Mouse (Mus musculus): ENCODE results near the gene Gm48551. TPM values are rescaled to one million over a fixed set of nuclear protein-coding genes. Genes with fewer than 3 reads are reported as not detected.

The Gm48551 gene
- polyA plus RNA-seq, 1 experiment from 2014 or later: 8.8 TPM

DNA sequence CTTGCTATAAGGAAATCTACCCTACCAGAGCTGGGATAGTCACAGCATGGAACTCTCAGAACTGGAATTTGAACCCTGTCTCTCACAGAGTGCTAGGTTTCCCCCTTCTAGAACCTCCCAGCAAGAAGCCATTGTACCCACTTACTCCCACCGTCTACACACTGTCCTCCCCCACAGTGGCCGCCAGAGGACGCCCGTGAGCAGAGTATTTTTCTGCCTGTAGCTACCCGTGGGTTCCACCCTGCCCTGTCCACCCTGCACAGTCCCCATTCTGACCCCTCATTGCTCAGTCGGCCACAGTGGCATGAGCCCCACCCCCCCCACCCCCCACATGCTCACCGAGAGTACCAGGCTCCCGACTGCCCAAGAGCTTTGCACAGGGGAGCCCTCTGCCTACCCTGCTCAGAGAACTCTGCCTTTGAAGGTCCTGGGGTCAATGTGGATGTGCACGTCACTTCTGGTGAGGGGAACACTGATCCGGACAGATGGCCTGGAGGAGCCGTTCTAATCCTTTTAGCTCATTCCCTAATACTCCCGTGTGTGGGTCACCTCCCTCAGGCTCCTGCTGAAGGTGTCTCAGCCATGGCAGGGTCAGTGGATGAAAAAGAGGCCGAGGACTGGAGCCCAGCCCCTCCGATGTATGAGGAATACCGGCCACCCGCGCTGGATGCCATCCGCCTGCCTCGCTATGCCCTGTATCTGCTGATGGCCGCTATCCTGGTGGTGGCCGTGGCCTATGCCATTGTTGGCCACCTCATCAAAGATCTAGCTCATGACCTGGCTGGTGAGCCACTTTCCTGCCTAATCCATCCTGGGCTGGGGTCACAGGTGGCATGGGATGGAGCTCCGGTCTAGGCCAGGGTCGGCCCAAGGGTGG lies 5.8 kb downstream of the Gm48551 start:
- peaks cover 17% of the 10 kb centered on the region for H3K36me3 ChIP-seq (ENCODE audit: control insufficient read depth, insufficient read depth)
- H3K4me3 ChIP-seq (replicated peaks; ENCODE audit: low read length): no peak overlapping the region
- no peak overlapping the region for H3K27ac ChIP-seq (ENCODE audit: low read length)
- H3K4me1 ChIP-seq (replicated peaks; ENCODE audit: control insufficient read depth, insufficient read depth, low read length): peaks cover 17% of the 10 kb centered on the region
- no peak overlapping the region for H3K4me2 ChIP-seq (ENCODE audit: low read length)
- H3K9me3 ChIP-seq (ENCODE audit: control insufficient read depth, low read length): no peaks in the 10 kb centered on the region
- 63% methylated on average over 23 of the region's 23 CpGs for WGBS
- no peaks in the 10 kb centered on the region for H3K27me3 ChIP-seq (replicated peaks; ENCODE audit: control insufficient read depth, insufficient read depth, low read length)
- H3K9ac ChIP-seq (replicated peaks; ENCODE audit: low read depth, low read length): no peak overlapping the region
- peak; percentile 65 for ATAC-seq

DNA sequence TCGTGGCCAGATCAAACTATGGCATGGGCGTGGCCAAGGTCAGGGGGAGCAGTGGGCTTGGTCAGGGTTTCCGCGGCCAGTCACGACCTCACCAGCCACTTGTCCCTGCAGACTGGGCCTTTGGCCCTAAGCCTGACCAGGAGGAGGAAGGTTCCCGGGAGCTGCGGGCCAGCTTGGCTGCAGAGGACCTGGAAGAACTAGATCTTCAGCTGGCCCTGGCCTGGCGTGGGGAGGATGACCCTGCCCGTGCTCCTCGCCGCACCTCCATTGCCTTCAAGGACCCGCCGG lies 6.4 kb downstream of the Gm48551 start:
- no peak overlapping the region for H3K27ac ChIP-seq (ENCODE audit: low read length)
- no peak for ATAC-seq

DNA sequence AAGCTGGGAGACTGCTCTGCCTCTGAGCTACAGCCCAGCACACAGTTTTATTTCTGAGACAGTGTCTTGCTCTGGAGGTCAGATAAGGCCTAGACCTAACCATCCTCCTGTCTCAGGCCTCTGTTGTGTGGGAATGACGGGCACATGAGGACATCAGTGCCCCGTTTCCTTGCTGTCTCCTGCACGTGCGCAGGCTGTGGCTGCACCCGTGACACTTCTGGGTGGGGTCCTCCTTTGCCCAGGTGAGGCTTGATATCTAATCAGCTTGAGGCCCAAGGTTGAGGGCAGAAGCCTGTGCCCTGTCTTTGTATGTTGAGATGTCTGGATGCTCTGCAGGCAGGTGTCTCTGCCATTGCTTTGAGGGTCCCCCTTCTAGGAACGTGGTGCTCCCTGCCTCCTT lies 8.0 kb downstream of the Gm48551 start:
- no peak for ATAC-seq
- H3K36me3 ChIP-seq (ENCODE audit: control insufficient read depth, insufficient read depth): peaks cover 8% of the 10 kb centered on the region

More for the DNA sequence above, 6.4 kb downstream of the Gm48551 start:
- Histone ChIP-seq H3K4me3 (replicated peaks; ENCODE audit: low read length) (no peak overlapping the region), H3K9me3 (ENCODE audit: control insufficient read depth, low read length) (no peaks in the 10 kb centered on the region), H3K27me3 (replicated peaks; ENCODE audit: control insufficient read depth, insufficient read depth, low read length) (no peaks in the 10 kb centered on the region), H3K36me3 (ENCODE audit: control insufficient read depth, insufficient read depth) (peaks cover 17% of the 10 kb centered on the region), H3K4me1 (replicated peaks; ENCODE audit: control insufficient read depth, insufficient read depth, low read length) (peaks cover 11% of the 10 kb centered on the region), H3K9ac (replicated peaks; ENCODE audit: low read depth, low read length) (no peak overlapping the region), H3K4me2 (ENCODE audit: low read length) (no peak overlapping the region)
- WGBS: 91% methylated on average over 13 of the region's 13 CpGs

DNA sequence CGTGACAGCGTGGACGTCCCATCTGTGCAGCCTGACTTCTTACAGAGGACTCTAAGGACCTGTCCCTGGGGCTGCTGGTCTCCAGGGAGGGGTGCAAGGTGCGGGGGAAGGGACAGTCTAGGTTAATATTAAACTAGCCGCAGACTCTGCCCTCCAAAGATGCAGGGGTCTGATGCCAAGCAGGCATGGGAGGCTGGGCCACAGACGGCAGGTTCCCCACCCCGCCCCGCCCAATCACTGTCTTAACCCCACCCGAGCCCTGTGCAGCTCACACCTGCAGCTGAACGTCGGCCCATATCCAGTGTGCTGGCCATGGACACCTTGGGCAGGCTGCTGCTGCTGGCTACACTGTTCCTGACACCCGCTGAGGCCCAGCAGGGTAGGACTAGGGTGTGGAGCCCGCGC lies 8.5 kb downstream of the Gm48551 start, which contains the start of gene Smim24:
Gene Smim24 (plus strand): TSS at position 271 of the 405 bp plus-strand sequence.
- no peak within 1 kb of the TSS; the same call in 1 of the 2 replicates for H3K9ac ChIP-seq (replicated peaks; ENCODE audit: low read depth, low read length)
- H3K4me2 ChIP-seq (ENCODE audit: low read length): peak within 1 kb of the TSS; percentile 44
- no peak within 1 kb of the TSS for H3K27ac ChIP-seq (ENCODE audit: low read length)
- peaks cover 10% of the 10 kb centered on the region; the same call in 1 of the 2 replicates for H3K4me1 ChIP-seq (replicated peaks; ENCODE audit: control insufficient read depth, insufficient read depth, low read length)
- no peaks in the 10 kb centered on the region for H3K27me3 ChIP-seq (replicated peaks; ENCODE audit: control insufficient read depth, insufficient read depth, low read length)
- peaks cover 7% of the 10 kb centered on the region; the same call in 1 of the 2 replicates for H3K36me3 ChIP-seq (ENCODE audit: control insufficient read depth, insufficient read depth)
- peak within 1 kb of the TSS; percentile 1; the same call in 1 of the 2 replicates for H3K4me3 ChIP-seq (replicated peaks; ENCODE audit: low read length)
- H3K9me3 ChIP-seq (ENCODE audit: control insufficient read depth, low read length): no peaks in the 10 kb centered on the region
- WGBS: 74% methylated on average over 14 of the region's 14 CpGs
- no peak for ATAC-seq

More for the DNA sequence above, 8.0 kb downstream of the Gm48551 start:
- H3K4me1 ChIP-seq (replicated peaks; ENCODE audit: control insufficient read depth, insufficient read depth, low read length): peaks cover 10% of the 10 kb centered on the region; the same call in 1 of the 2 replicates
- no peak overlapping the region for H3K27ac ChIP-seq (ENCODE audit: low read length)
- no peak overlapping the region for H3K9ac ChIP-seq (replicated peaks; ENCODE audit: low read depth, low read length)
- no peaks in the 10 kb centered on the region for H3K9me3 ChIP-seq (ENCODE audit: control insufficient read depth, low read length)
- 90% methylated on average over 6 of the region's 6 CpGs for WGBS
- H3K27me3 ChIP-seq (replicated peaks; ENCODE audit: control insufficient read depth, insufficient read depth, low read length): no peaks in the 10 kb centered on the region
- no peak overlapping the region for H3K4me3 ChIP-seq (replicated peaks; ENCODE audit: low read length)
- H3K4me2 ChIP-seq (ENCODE audit: low read length): no peak overlapping the region

DNA sequence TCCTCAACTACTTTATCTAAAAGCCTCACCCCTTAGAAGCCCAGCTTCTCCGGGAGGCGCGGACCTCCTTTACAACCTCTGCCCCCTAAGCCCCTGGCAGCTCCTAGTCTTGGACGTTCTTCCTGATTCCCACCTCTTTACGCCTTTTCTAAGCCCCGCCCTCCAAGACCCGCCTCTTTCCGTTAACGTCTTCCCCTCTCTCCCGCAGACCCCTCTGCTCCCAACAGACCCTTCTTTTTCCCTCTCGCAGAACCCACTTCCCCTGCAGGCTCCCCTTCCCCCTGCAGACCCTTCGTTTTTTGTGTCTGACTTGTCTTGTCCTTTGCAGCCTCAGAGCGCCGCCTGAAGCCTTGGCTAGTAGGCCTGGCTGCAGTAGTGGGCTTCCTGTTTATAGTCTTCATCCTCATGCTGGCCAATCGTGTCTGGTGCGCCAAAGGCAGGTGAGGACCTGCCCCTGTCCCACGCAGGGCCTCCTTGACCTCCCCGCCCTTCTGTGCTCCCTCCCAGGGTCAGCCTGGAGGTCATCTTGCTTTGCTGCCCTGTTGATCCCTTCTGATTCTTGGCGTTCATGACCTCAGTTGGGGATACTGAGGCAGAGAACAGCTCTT lies 9.3 kb downstream of the Gm48551 start:
- Histone ChIP-seq H3K9ac (replicated peaks; ENCODE audit: low read depth, low read length) (no peak overlapping the region; the same call in 1 of the 2 replicates), H3K4me3 (replicated peaks; ENCODE audit: low read length) (peak overlapping the region; percentile 1; the same call in 1 of the 2 replicates), H3K27ac (ENCODE audit: low read length) (no peak overlapping the region), H3K9me3 (ENCODE audit: control insufficient read depth, low read length) (no peaks in the 10 kb centered on the region), H3K4me2 (ENCODE audit: low read length) (peak overlapping the region; percentile 44), H3K36me3 (ENCODE audit: control insufficient read depth, insufficient read depth) (peaks cover under 1% of the 10 kb centered on the region; the same call in 1 of the 2 replicates), H3K4me1 (replicated peaks; ENCODE audit: control insufficient read depth, insufficient read depth, low read length) (peaks cover 10% of the 10 kb centered on the region; the same call in 1 of the 2 replicates), H3K27me3 (replicated peaks; ENCODE audit: control insufficient read depth, insufficient read depth, low read length) (no peaks in the 10 kb centered on the region)
- ATAC-seq: no peak
- WGBS: 7% methylated on average over 19 of the region's 19 CpGs

DNA sequence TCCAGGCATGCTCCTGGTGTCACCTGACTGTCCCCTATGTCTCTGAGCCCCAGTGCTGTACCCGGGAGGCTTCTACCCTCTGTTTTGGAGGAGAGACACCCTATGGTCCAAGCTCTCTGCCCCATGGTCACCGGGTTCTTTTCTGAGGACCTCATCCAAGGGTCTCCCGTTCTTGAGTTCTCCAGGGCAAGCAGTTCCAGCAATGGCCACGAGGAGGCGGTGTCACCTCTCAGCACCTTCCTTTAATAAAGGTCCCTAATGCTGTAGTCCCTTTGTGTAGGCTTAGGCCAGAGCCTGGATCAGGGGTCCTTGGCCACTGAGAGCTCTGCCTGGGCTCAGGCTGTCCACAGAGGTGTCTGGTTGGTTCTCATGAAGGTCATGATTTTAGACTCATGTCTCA lies 10.9 kb downstream of the Gm48551 start:
- H3K9me3 ChIP-seq (ENCODE audit: control insufficient read depth, low read length): no peaks in the 10 kb centered on the region
- H3K27ac ChIP-seq (ENCODE audit: low read length): no peak overlapping the region
- H3K4me1 ChIP-seq (replicated peaks; ENCODE audit: control insufficient read depth, insufficient read depth, low read length): peaks cover 15% of the 10 kb centered on the region
- no peaks in the 10 kb centered on the region for H3K36me3 ChIP-seq (ENCODE audit: control insufficient read depth, insufficient read depth)
- no peak overlapping the region for H3K4me3 ChIP-seq (replicated peaks; ENCODE audit: low read length)
- peak; percentile 29; the same call in 1 of the 2 replicates for ATAC-seq
- no peak overlapping the region for H3K4me2 ChIP-seq (ENCODE audit: low read length)
- H3K9ac ChIP-seq (replicated peaks; ENCODE audit: low read depth, low read length): no peak overlapping the region
- WGBS: 10% methylated on average over 5 of the region's 5 CpGs
- no peaks in the 10 kb centered on the region for H3K27me3 ChIP-seq (replicated peaks; ENCODE audit: control insufficient read depth, insufficient read depth, low read length)

DNA sequence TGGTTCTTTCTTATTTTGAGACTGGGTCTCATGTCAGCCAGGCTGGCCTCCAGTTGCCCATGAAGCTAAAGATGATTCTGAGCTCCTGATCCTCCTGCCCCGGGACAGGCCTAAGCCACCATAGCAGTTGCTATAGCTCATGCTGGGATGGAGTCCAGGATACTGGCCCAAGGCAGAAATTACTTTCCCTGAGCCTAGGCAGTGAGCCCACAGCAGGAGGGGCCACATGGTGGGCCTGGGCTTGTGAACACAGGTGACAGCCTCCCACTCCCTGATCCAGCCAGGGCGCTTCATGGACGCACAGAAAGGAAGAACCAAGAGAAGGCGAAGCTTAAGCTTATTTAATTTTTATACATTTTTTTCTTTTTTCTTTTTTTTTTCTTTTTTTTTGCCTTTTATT lies 11.6 kb downstream of the Gm48551 start:
- Histone ChIP-seq H3K4me2 (ENCODE audit: low read length) (no peak overlapping the region), H3K27me3 (replicated peaks; ENCODE audit: control insufficient read depth, insufficient read depth, low read length) (no peaks in the 10 kb centered on the region), H3K27ac (ENCODE audit: low read length) (no peak overlapping the region), H3K4me1 (replicated peaks; ENCODE audit: control insufficient read depth, insufficient read depth, low read length) (peaks cover 23% of the 10 kb centered on the region), H3K4me3 (replicated peaks; ENCODE audit: low read length) (no peak overlapping the region), H3K9ac (replicated peaks; ENCODE audit: low read depth, low read length) (no peak overlapping the region), H3K36me3 (ENCODE audit: control insufficient read depth, insufficient read depth) (no peaks in the 10 kb centered on the region), H3K9me3 (ENCODE audit: control insufficient read depth, low read length) (no peaks in the 10 kb centered on the region)
- no peak for ATAC-seq
- WGBS: 83% methylated on average over 4 of the region's 4 CpGs

DNA sequence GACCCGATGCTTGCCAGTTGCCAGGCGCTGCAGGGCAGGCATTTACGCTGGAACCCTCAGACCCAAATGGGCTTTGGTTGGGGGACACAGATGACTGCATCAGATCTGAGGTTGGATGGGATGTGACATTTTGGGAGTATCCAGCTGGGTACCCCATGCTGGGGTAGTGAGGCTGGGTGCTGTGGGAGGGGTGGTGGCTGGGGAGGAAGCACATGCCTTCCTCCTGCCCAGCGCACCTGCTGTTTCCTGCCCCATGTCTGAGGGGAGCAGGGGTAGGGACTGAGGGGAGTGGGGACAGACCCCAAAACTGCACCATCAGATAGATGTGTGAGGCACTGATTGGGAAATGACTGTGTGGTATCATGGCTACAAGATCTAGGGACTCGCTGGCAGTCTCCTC lies 12.5 kb downstream of the Gm48551 start:
- Histone ChIP-seq H3K9ac (replicated peaks; ENCODE audit: low read depth, low read length) (no peak overlapping the region), H3K27ac (ENCODE audit: low read length) (no peak overlapping the region)

DNA sequence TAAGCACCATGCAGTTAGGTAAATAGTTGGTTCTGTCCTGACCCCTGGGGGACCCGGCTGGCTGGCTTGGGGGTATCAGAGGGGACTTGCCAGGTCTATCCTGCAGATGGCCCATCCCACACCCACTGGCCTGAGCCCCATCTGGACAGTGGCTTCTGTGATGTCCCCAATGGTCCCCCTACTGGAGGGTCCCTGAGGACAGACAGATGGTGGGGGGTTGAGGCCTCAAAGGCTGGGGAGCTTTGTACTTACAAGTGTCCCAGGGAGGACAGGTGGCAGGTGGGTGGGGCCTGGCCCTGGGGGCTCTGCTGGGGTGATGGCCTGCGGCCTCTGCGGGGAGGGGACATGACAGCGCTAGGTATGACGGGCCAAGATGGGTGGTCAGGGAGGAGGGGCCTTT lies 15.0 kb downstream of the Gm48551 start:
- Histone ChIP-seq H3K27ac (ENCODE audit: low read length) (no peak overlapping the region), H3K36me3 (ENCODE audit: control insufficient read depth, insufficient read depth) (no peaks in the 10 kb centered on the region), H3K4me2 (ENCODE audit: low read length) (no peak overlapping the region), H3K9me3 (ENCODE audit: control insufficient read depth, low read length) (no peaks in the 10 kb centered on the region), H3K9ac (replicated peaks; ENCODE audit: low read depth, low read length) (no peak overlapping the region), H3K4me1 (replicated peaks; ENCODE audit: control insufficient read depth, insufficient read depth, low read length) (peaks cover 42% of the 10 kb centered on the region), H3K27me3 (replicated peaks; ENCODE audit: control insufficient read depth, insufficient read depth, low read length) (no peaks in the 10 kb centered on the region), H3K4me3 (replicated peaks; ENCODE audit: low read length) (no peak overlapping the region)
- ATAC-seq: no peak
- 69% methylated on average over 5 of the region's 5 CpGs for WGBS

More for the DNA sequence above, 12.5 kb downstream of the Gm48551 start:
- Histone ChIP-seq H3K4me2 (ENCODE audit: low read length) (no peak overlapping the region), H3K36me3 (ENCODE audit: control insufficient read depth, insufficient read depth) (no peaks in the 10 kb centered on the region), H3K4me1 (replicated peaks; ENCODE audit: control insufficient read depth, insufficient read depth, low read length) (peaks cover 32% of the 10 kb centered on the region), H3K9me3 (ENCODE audit: control insufficient read depth, low read length) (no peaks in the 10 kb centered on the region), H3K4me3 (replicated peaks; ENCODE audit: low read length) (no peak overlapping the region), H3K27me3 (replicated peaks; ENCODE audit: control insufficient read depth, insufficient read depth, low read length) (no peaks in the 10 kb centered on the region)
- 74% methylated on average over 5 of the region's 5 CpGs for WGBS
- no peak for ATAC-seq

Measured in forebrain, embryonic 16.5 days (tissue).